Mouse (Mus musculus) retina, embryonic 14.5 days (tissue): ENCODE data around the gene Olfr1373.

Source experiments
- DNase-seq: peaks from one replicate; pipeline ENCODE4 v3.0.0-alpha.2; 2015; ENCODE audit warnings: low spot score

Gene Olfr1373

GRCm38 (mm10) chr11:52106037-52106436 is 39.3 kb downstream of the Olfr1373 start:
- no peak for DNase-seq

- DNase-seq, result no peak
These were observed 39.8 kb downstream of the Olfr1373 start for GRCm38 (mm10) chr11:52105503-52105902.

GRCm38 (mm10) chr11:52102977-52103376 is 42.4 kb downstream of the Olfr1373 start:
- no peak for DNase-seq

GRCm38 (mm10) chr11:52099771-52100219 is 45.5 kb downstream of the Olfr1373 start:
- DNase-seq, result no peak

- DNase-seq, result peak; percentile 85
These were observed 46.1 kb downstream of the Olfr1373 start for GRCm38 (mm10) chr11:52099031-52099761.

GRCm38 (mm10) chr11:52098398-52098946 is 46.9 kb downstream of the Olfr1373 start, which contains the start of gene Ppp2ca:
Ppp2ca (plus strand) TSS chr11:52098681.
- peak; percentile 98 for DNase-seq

GRCm38 (mm10) chr11:52097596-52097995 is 47.7 kb downstream of the Olfr1373 start:
- no peak for DNase-seq

- no peak for DNase-seq
These were observed 48.3 kb downstream of the Olfr1373 start for GRCm38 (mm10) chr11:52097016-52097415.
